Mouse (Mus musculus): ENCODE data around the gene Chst12. TPM values are rescaled to one million over a fixed set of nuclear protein-coding genes. Genes with fewer than 3 reads are reported as not detected.

The Chst12 gene
- polyA plus RNA-seq, 1 experiment from 2014 or later = 28.3 TPM

DNA sequence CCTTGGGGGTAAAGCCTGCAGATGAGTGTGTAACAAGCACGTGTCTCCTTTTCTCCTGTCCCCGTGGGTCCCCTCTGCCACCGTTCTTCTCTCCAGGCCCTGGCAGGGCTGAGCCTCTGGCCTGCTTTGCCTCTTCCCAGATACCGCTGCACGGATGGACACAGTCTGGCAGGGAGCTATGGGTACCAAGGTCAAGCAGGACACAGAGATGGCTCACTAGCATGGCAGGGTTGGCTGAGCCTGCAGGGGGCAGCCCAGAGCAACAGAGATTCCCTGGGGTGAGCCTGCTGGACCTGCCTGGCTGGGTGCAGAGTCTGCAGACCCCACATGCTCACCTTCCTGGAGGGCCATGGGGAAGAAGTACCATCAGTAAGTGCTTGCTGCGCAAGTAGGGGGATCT lies 60.5 kb downstream of the Chst12 start:
- no peak for ATAC-seq (ENCODE audit: insufficient number of reproducible peaks, low FRiP score, low TSS enrichment, low read depth)
- no peaks in the 10 kb centered on the region for H3K9me3 ChIP-seq
- H3K4me2 ChIP-seq = no peak overlapping the region
- H3K36me3 ChIP-seq = no peaks in the 10 kb centered on the region
- H3K4me3 ChIP-seq = no peak overlapping the region
- no peak overlapping the region for H3K9ac ChIP-seq
- WGBS = 71% methylated on average over 6 of the region's 6 CpGs
- peaks cover 54% of the 10 kb centered on the region for H3K4me1 ChIP-seq
- no peak overlapping the region for H3K27ac ChIP-seq
- H3K27me3 ChIP-seq = no peaks in the 10 kb centered on the region

DNA sequence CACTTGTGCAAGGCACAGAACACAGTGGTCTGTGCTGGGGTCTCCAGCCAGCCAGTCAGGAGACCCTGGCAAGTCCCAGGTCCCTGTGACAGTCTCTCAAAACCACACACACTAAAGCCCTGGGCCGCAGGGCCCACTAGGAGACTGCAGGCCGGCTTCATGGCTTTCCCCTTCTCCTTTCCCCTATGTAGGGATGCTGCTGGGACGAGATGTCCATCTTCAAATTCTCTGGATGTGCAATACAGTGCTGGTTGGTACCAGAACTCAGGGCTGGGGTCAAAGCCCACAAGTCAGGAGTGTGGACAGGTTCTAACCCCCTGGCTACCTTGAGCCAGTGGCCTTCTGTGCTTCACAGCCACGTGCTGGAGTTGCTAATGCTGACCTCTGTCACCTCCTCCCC lies 60.9 kb downstream of the Chst12 start:
- Histone ChIP-seq H3K27me3 (no peaks in the 10 kb centered on the region), H3K27ac (no peak overlapping the region), H3K4me2 (no peak overlapping the region), H3K9me3 (no peaks in the 10 kb centered on the region), H3K9ac (no peak overlapping the region), H3K4me3 (no peak overlapping the region), H3K4me1 (peaks cover 54% of the 10 kb centered on the region), H3K36me3 (no peaks in the 10 kb centered on the region)
- 75% methylated on average over 4 of the region's 4 CpGs for WGBS
- no peak for ATAC-seq (ENCODE audit: insufficient number of reproducible peaks, low FRiP score, low TSS enrichment, low read depth)

DNA sequence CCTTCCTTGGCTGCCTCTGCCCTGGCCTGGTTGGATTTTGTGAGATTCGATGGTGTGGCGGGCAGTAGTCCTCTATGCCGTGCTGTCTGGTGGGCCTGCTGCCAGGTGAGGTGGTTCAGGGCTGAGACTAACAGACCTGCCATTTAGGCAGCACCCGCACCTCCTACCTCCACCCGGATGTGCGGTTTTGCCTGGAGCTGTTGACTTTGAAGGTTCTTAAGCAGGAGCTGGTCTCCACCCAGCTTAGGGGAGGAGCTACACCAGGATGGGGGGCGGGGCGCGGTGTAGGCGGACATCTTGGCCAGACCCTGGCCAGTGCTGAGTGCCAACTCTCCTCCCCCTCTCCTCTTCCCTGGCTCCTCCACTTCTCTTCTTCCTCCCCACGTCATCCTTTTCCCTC lies 62.0 kb downstream of the Chst12 start:
- peak overlapping the region; percentile 8; the same call in 1 of the 2 replicates for H3K27ac ChIP-seq
- no peaks in the 10 kb centered on the region for H3K36me3 ChIP-seq
- no peaks in the 10 kb centered on the region for H3K9me3 ChIP-seq
- no peak overlapping the region for H3K4me2 ChIP-seq
- H3K4me3 ChIP-seq = no peak overlapping the region
- peak; percentile 57; the same call in 1 of the 2 replicates for ATAC-seq (ENCODE audit: insufficient number of reproducible peaks, low FRiP score, low TSS enrichment, low read depth)
- 31% methylated on average over 11 of the region's 11 CpGs for whole genome bisulfite sequencing
- H3K27me3 ChIP-seq = no peaks in the 10 kb centered on the region
- no peak overlapping the region for H3K9ac ChIP-seq
- H3K4me1 ChIP-seq = peaks cover 60% of the 10 kb centered on the region

DNA sequence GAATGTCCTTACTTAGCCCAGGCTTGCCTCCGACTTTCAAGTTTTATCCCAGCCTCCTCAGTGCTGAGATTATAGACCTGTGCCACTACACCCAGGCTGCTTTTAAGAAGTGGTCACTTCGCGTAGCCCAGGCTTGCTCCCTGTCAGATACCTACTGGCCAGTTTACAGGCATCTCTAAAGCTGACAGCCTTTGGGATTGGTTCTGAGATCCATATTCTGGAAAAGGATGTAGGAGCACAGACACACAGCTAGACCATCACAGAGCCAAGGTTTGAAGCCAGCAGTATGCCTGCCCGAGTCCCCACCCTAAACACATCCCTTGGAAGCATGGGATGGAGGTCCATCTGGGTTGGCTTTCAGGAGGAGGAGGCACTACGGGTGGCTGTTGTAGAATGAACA lies 62.4 kb downstream of the Chst12 start:
- Histone ChIP-seq H3K27ac (peak overlapping the region; percentile 22; the same call in 1 of the 2 replicates), H3K27me3 (no peaks in the 10 kb centered on the region), H3K9ac (no peak overlapping the region), H3K4me3 (no peak overlapping the region), H3K9me3 (no peaks in the 10 kb centered on the region), H3K4me1 (peaks cover 63% of the 10 kb centered on the region), H3K36me3 (no peaks in the 10 kb centered on the region), H3K4me2 (no peak overlapping the region)
- ATAC-seq (ENCODE audit: insufficient number of reproducible peaks, low FRiP score, low TSS enrichment, low read depth) = no peak
- WGBS = 90% methylated on average over 5 of the region's 5 CpGs

DNA sequence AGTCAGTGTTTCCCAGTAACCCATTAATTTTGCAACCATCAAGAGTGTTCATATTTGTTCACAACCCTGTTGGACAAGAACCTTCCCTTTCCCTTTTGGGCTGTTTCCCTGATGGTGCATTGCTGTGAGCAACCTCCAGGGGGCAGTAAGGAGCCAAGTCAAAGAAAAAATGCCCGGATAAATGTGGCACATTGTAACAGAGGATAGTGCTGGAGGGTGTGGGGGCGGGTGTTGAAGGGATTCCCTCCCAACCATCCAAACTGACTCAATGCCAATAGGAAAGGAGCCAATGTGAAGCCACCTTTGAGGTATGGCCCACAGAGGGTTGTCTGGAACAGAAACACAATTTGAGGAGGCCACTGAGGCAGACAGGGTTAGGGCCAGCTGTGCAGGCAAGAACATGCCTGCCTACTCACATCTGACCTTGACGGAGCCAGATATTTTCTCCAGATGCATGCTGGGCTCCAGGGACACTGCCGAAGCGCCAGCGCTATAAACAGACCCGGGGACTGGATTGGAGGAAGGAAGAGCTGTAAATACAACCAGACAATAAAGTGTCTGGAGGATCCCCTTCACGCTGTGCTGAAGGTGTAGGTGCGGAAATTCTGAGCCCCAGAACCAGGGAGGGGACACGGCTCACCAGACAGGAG lies 63.1 kb downstream of the Chst12 start:
- H3K36me3 ChIP-seq = no peaks in the 10 kb centered on the region
- H3K9me3 ChIP-seq = no peaks in the 10 kb centered on the region
- H3K27me3 ChIP-seq = no peaks in the 10 kb centered on the region
- H3K4me1 ChIP-seq = peaks cover 60% of the 10 kb centered on the region
- H3K27ac ChIP-seq = peak overlapping the region; percentile 57; the same call in 1 of the 2 replicates
- no peak overlapping the region for H3K4me3 ChIP-seq
- no peak overlapping the region for H3K9ac ChIP-seq
- H3K4me2 ChIP-seq = 0 out of 2 replicates have a peak overlapping the region, but pooled peaks have one; percentile 7
- no peak for ATAC-seq (ENCODE audit: insufficient number of reproducible peaks, low FRiP score, low TSS enrichment, low read depth)
- 14% methylated on average over 10 of the region's 10 CpGs for WGBS

DNA sequence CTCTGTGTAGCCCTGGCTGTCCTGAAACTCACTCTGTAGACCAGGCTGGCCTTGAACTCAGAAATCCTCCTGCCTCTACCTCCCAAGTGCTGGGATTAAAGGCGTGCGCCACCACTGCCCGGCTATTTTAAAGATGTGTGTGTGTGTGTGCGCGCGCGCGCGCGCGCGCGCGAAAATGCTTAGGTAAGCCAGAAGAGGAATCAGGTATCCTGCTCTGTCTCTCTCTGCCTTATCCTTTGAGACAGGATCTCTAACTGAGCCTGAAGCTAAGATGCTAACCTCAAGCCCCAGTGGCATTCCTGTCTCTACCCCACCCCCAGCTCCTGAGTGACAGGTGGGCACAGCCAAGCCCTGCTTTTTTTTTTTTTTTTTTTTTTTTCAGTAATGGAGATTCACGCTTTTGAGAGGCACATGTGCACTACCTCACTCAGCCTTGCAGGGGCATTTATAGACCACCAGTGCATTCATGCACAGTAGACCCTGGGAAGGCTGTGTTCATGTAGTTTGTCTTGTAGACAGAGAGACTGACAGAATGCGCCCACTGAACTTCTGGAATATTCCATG lies 63.8 kb downstream of the Chst12 start:
- Histone ChIP-seq H3K36me3 (no peaks in the 10 kb centered on the region), H3K4me2 (no peak overlapping the region), H3K9ac (no peak overlapping the region), H3K9me3 (no peaks in the 10 kb centered on the region), H3K4me1 (peaks cover 57% of the 10 kb centered on the region), H3K27me3 (no peaks in the 10 kb centered on the region), H3K27ac (no peak overlapping the region), H3K4me3 (no peak overlapping the region)
- ATAC-seq (ENCODE audit: insufficient number of reproducible peaks, low FRiP score, low TSS enrichment, low read depth) = no peak
- 75% methylated on average over 16 of the region's 16 CpGs for WGBS

DNA sequence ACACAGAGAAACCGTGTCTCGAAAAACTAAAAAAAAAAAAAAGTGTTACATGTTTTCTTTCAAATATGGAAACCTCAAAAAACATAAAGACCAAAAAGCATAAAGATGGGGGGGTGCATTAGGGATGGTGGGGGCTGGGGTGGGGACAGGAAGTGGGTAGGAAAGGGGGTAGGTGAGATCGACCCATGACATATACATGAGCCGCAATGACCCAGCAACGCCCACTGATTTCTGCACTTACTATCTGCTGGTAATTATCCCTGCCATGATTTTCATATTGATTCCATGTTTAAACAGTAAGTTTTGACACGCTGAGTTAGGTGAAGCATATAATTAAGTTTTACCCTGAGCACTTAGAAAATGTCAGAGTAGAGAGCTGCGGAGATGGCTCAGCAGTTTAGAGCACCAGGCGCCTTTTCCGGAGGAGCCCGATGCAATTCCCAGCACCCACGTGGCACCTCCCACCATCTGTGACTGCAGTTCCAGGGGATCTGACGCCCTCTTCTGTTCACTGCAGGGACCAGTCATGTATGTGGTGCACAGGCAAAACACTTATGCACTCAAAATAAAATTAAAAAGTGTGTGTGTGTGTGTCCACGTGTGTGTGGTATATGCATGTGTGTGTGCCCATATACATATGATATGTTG lies 65.0 kb downstream of the Chst12 start:
- no peaks in the 10 kb centered on the region for H3K9me3 ChIP-seq
- ATAC-seq (ENCODE audit: insufficient number of reproducible peaks, low FRiP score, low TSS enrichment, low read depth) = no peak
- H3K4me1 ChIP-seq = peaks cover 49% of the 10 kb centered on the region
- no peaks in the 10 kb centered on the region for H3K27me3 ChIP-seq
- no peaks in the 10 kb centered on the region for H3K36me3 ChIP-seq
- no peak overlapping the region for H3K4me2 ChIP-seq
- no peak overlapping the region for H3K9ac ChIP-seq
- no peak overlapping the region for H3K27ac ChIP-seq
- WGBS = 84% methylated on average over 13 of the region's 13 CpGs
- H3K4me3 ChIP-seq = no peak overlapping the region

DNA sequence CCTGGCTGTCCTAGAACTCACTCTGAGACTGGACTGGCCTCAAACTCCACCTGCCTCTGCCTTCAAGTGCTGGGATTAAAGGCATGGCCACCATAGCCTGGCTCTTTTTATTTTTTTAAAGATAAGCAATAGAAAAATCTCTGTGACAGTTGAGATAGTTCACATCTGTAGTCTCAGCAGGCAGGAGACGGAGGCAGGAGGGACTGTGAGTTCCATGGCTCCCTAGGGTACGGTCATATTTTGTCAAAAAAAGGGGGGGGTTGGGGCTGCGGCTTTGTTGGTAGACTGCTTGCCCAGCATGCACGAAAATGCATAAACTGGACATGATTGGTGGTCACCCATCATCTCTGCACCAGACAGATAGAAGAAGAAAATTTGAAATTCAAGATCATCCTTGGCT lies 65.9 kb downstream of the Chst12 start:
- Histone ChIP-seq H3K36me3 (no peaks in the 10 kb centered on the region), H3K4me1 (peaks cover 43% of the 10 kb centered on the region), H3K9ac (no peak overlapping the region), H3K4me3 (no peak overlapping the region), H3K4me2 (no peak overlapping the region), H3K9me3 (no peaks in the 10 kb centered on the region), H3K27ac (no peak overlapping the region), H3K27me3 (no peaks in the 10 kb centered on the region)
- ATAC-seq (ENCODE audit: insufficient number of reproducible peaks, low FRiP score, low TSS enrichment, low read depth) = no peak
- 64% methylated on average over 4 of the region's 4 CpGs for WGBS

DNA sequence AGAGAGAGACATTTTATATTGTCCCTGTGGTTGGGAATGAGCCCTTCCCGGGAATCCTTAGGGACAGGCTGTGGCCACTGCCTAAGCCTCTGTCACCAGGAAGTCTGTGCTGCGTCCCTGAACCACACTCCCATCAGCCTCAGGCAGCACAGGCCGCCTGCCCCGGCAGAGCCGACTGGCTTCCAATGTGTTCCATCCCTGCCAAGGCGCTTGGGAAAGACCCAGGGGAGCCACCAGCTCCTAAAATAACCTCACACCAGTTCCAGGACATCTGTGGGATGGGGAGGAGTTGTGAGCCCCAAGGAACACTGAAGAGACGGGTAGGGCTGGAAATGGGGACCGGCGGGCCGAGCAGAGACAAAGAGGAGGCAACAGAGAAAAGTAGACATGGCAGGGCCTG lies 66.3 kb downstream of the Chst12 start:
- 42% methylated on average over 10 of the region's 10 CpGs for WGBS
- peak overlapping the region; percentile 13; the same call in 1 of the 2 replicates for H3K27ac ChIP-seq
- no peaks in the 10 kb centered on the region for H3K36me3 ChIP-seq
- no peak overlapping the region for H3K9ac ChIP-seq
- no peak overlapping the region for H3K4me3 ChIP-seq
- H3K4me2 ChIP-seq = no peak overlapping the region
- no peaks in the 10 kb centered on the region for H3K9me3 ChIP-seq
- peaks cover 41% of the 10 kb centered on the region for H3K4me1 ChIP-seq
- ATAC-seq (ENCODE audit: insufficient number of reproducible peaks, low FRiP score, low TSS enrichment, low read depth) = no peak
- H3K27me3 ChIP-seq = no peaks in the 10 kb centered on the region

DNA sequence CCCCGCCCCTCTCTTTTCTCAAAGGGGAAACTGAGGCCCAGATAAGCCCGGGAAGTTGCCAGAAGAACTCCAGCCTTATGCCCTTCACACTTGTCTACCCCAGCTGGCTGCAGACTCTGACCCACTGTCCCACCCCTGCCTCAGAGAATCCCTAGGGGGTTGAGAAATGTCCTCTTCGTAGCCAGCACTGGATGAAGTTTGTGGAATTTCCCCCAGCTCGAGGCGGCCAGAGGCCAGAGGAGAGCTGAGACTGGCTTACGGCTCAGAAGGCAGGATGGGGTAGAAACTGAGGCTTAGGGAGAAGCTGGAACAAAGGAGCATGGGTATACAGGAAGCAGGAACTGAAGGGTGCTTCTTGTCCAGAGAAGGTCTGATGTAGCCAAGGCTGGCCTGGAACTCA lies 67.3 kb downstream of the Chst12 start:
- no peak overlapping the region for H3K4me3 ChIP-seq
- H3K36me3 ChIP-seq = no peaks in the 10 kb centered on the region
- peaks cover 33% of the 10 kb centered on the region for H3K4me1 ChIP-seq
- no peak for ATAC-seq (ENCODE audit: insufficient number of reproducible peaks, low FRiP score, low TSS enrichment, low read depth)
- H3K9ac ChIP-seq = no peak overlapping the region
- no peaks in the 10 kb centered on the region for H3K27me3 ChIP-seq
- H3K9me3 ChIP-seq = no peaks in the 10 kb centered on the region
- H3K4me2 ChIP-seq = no peak overlapping the region
- no peak overlapping the region for H3K27ac ChIP-seq
- 55% methylated on average over 6 of the region's 6 CpGs for WGBS
